12 mouse cellular contexts compared by ENCODE assay signal in genomic region chr11:95096608-95097373, GRCm38 (mm10). TPM values are rescaled to one million over a fixed set of nuclear protein-coding genes. Genes with fewer than 3 reads are reported as not detected.
DNase-seq lines count a peak whose midpoint lies in the region; ATAC-seq and TF ChIP-seq lines count a peak whose summit lies in the region.
"Had no signal": no experiment of that assay in that cellular context is flagged by ENCODE, and none has a peak within 500 bp of the region (broad histone marks: within the 10 kb centered on the region; RNA-seq: fewer than 3 reads in every experiment).

No protein-coding gene starts in this region.

- peaks cover 24% of the 10 kb centered on the region for H3K4me1 ChIP-seq in kidney, postnatal 0 days (replicated peaks; ENCODE audit: insufficient read depth, low read length)
- peaks cover 7% of the 10 kb centered on the region; the same call in 1 of the 2 replicates for H3K4me1 ChIP-seq in kidney, adult 2 months (ENCODE audit: control insufficient read depth, insufficient read depth, low read length)
- peaks cover 15% of the 10 kb centered on the region for H3K4me1 ChIP-seq in embryonic fibroblast, embryonic 13.5 days (ENCODE audit: control insufficient read depth, insufficient read depth, low read length)
- H3K4me1 ChIP-seq in lung, postnatal 0 days (ENCODE audit: insufficient read depth, low read depth, low read length), result peaks cover 17% of the 10 kb centered on the region

- no peak for TF ChIP-seq POLR2A in kidney, adult 2 months (IDR thresholded peaks at IDR 0.05; ENCODE audit: low read depth, low read length)
- no peak for TF ChIP-seq POLR2A in embryonic fibroblast, embryonic 13.5 days (IDR thresholded peaks at IDR 0.05; ENCODE audit: low read depth, low read length)

- H3K9me3 ChIP-seq in kidney, postnatal 0 days (replicated peaks; ENCODE audit: low read length), result no peaks in the 10 kb centered on the region
- no peaks in the 10 kb centered on the region for H3K9me3 ChIP-seq in lung, postnatal 0 days (ENCODE audit: low read length)
- H3K9me3 ChIP-seq: midbrain, embryonic 12.5 days had no signal

- peak; percentile 48 to 65 for DNase-seq in adrenal gland, postnatal 36 days
- no peak for DNase-seq in adrenal gland, postnatal 14 days
- DNase-seq in kidney, postnatal 0 days (ENCODE audit: low spot score), result peak; percentile 82
- DNase-seq in kidney, adult 2 months, result no peak
- DNase-seq in lung, postnatal 0 days (ENCODE audit: low spot score), result peak; percentile 69
- no peak for DNase-seq in cerebellum, postnatal 14 days
- no peak for DNase-seq in ovary, adult 18-20 months (ENCODE audit: low spot score)
- DNase-seq: cerebellum, postnatal 25 days; thymus, adult 2 months had no signal

- TF ChIP-seq EP300 in lung, postnatal 0 days (IDR thresholded peaks at IDR 0.05), result peak; percentile 46; the same call in 1 of the 2 replicates

- WGBS in kidney, postnatal 0 days, result 34% methylated on average over 4 of the region's 4 CpGs
- WGBS in kidney, adult 2 months, result 51% methylated on average over 4 of the region's 4 CpGs
- WGBS in lung, postnatal 0 days, result 30% methylated on average over 4 of the region's 4 CpGs

- no peaks in the 10 kb centered on the region for H3K27me3 ChIP-seq in kidney, postnatal 0 days (ENCODE audit: insufficient read depth, low read length)
- H3K27me3 ChIP-seq in kidney, adult 2 months (replicated peaks; ENCODE audit: control insufficient read depth, insufficient read depth, low read length), result no peaks in the 10 kb centered on the region
- H3K27me3 ChIP-seq in lung, postnatal 0 days (replicated peaks; ENCODE audit: insufficient read depth, low read length), result no peaks in the 10 kb centered on the region
- H3K27me3 ChIP-seq: midbrain, embryonic 12.5 days had no signal

- H3K27ac ChIP-seq in kidney, postnatal 0 days, result peak overlapping the region; percentile 47
- no peak overlapping the region for H3K27ac ChIP-seq in kidney, adult 2 months (ENCODE audit: insufficient read depth, low read depth, low read length)
- peak overlapping the region; percentile 60 for H3K27ac ChIP-seq in embryonic fibroblast, embryonic 13.5 days (ENCODE audit: insufficient read depth, low read length)
- peak overlapping the region; percentile 62 for H3K27ac ChIP-seq in lung, postnatal 0 days (ENCODE audit: low read length)
- H3K27ac ChIP-seq: midbrain, embryonic 12.5 days had no signal

- H3K4me2 ChIP-seq in kidney, postnatal 0 days (ENCODE audit: low read length), result no peak overlapping the region
- H3K4me2 ChIP-seq in lung, postnatal 0 days (replicated peaks; ENCODE audit: low read depth, low read length), result no peak overlapping the region
- H3K4me2 ChIP-seq: midbrain, embryonic 12.5 days had no signal

- H3K4me3 ChIP-seq in kidney, postnatal 0 days (replicated peaks; ENCODE audit: low read depth, low read length), result no peak overlapping the region
- H3K4me3 ChIP-seq in kidney, adult 2 months (ENCODE audit: insufficient read depth, low read depth, low read length), result no peak overlapping the region
- no peak overlapping the region for H3K4me3 ChIP-seq in embryonic fibroblast, embryonic 13.5 days (ENCODE audit: insufficient read depth, low read length)
- no peak overlapping the region for H3K4me3 ChIP-seq in lung, postnatal 0 days (ENCODE audit: low read depth, low read length)
- H3K4me3 ChIP-seq: midbrain, embryonic 12.5 days had no signal

- no peaks in the 10 kb centered on the region for H3K36me3 ChIP-seq in kidney, postnatal 0 days (ENCODE audit: insufficient read depth, low read length)
- no peaks in the 10 kb centered on the region for H3K36me3 ChIP-seq in kidney, adult 2 months (ENCODE audit: control insufficient read depth, insufficient read depth, low read length)
- H3K36me3 ChIP-seq in lung, postnatal 0 days (ENCODE audit: insufficient read depth, low read length), result no peaks in the 10 kb centered on the region
- H3K36me3 ChIP-seq: midbrain, embryonic 12.5 days had no signal

- no peak for TF ChIP-seq CTCF in kidney, postnatal 0 days (IDR thresholded peaks at IDR 0.05; ENCODE audit: low read depth)
- TF ChIP-seq CTCF in kidney, adult 2 months (conservative IDR thresholded peaks at IDR 0.05; ENCODE audit: insufficient read depth, insufficient read length, low read depth, low read length), result no peak
- TF ChIP-seq CTCF in embryonic fibroblast, embryonic 13.5 days (IDR thresholded peaks at IDR 0.05; ENCODE audit: borderline replicate concordance, insufficient read depth, low read length), result no peak
- no peak for TF ChIP-seq CTCF in lung, postnatal 0 days (IDR thresholded peaks at IDR 0.05)

- no peak overlapping the region for H3K9ac ChIP-seq in kidney, postnatal 0 days (ENCODE audit: low read depth, low read length)
- H3K9ac ChIP-seq in lung, postnatal 0 days (replicated peaks; ENCODE audit: low read depth), result no peak overlapping the region
- H3K9ac ChIP-seq: midbrain, embryonic 12.5 days had no signal

- ATAC-seq in kidney, postnatal 0 days (replicated peaks; ENCODE audit: low FRiP score, low read depth), result peak; percentile 50
- ATAC-seq in lung, postnatal 0 days, result peak; percentile 72

RNA-seq across cellular contexts. Expression of gene Itga3, which starts 20.2 kb away (rescaled TPM):
- total RNA-seq in adrenal gland, postnatal 36 days (2021), result 10 to 100 TPM; 38.0 to 56.7 TPM
- total RNA-seq in adrenal gland, postnatal 14 days (2021), result 33.9 and 36.1 TPM in 2 replicates
- polyA plus RNA-seq in kidney, postnatal 0 days (2015; fragmentation: Nextera tagmentation; extraction: Ambion mirVana), result 24.4 and 26.1 TPM in 2 replicates
- 48.2 and 55.4 TPM in 2 replicates for polyA plus RNA-seq in kidney, adult 2 months (2012; rRNA removed)
- polyA plus RNA-seq in embryonic fibroblast, embryonic 13.5 days (2011; ENCODE audit: insufficient read length, low read depth, missing spikeins), result 6.9 and 12.8 TPM in 2 replicates
- polyA plus RNA-seq in lung, postnatal 0 days (2015; fragmentation: Nextera tagmentation; extraction: Ambion mirVana), result 44.3 and 63.1 TPM in 2 replicates

RNA-seq across cellular contexts. Expression of gene Dlx3, which starts 23.1 kb away (rescaled TPM):
- total RNA-seq in adrenal gland, postnatal 36 days (2021), result not detected
- not detected in 2 replicates for total RNA-seq in adrenal gland, postnatal 14 days (2021)
- polyA plus RNA-seq in kidney, postnatal 0 days (2015; fragmentation: Nextera tagmentation; extraction: Ambion mirVana), result 0.45 and 0.62 TPM in 2 replicates
- polyA plus RNA-seq in kidney, adult 2 months (2012; rRNA removed), result 0.05 and 0.10 TPM in 2 replicates
- polyA plus RNA-seq in embryonic fibroblast, embryonic 13.5 days (2011; ENCODE audit: insufficient read length, low read depth, missing spikeins), result 0.19 TPM in 1 of 2 replicates, not detected in the other
- polyA plus RNA-seq in lung, postnatal 0 days (2015; fragmentation: Nextera tagmentation; extraction: Ambion mirVana), result 0.05 TPM in 1 of 2 replicates, not detected in the other
- total RNA-seq: layer of hippocampus, adult 18-20 months had no signal

RNA-seq across cellular contexts. Expression of gene Dlx4, which starts 49.3 kb away (rescaled TPM):
- total RNA-seq in adrenal gland, postnatal 36 days (2021), result not detected
- not detected in 2 replicates for total RNA-seq in adrenal gland, postnatal 14 days (2021)
- polyA plus RNA-seq in kidney, postnatal 0 days (2015; fragmentation: Nextera tagmentation; extraction: Ambion mirVana), result not detected in 2 replicates
- polyA plus RNA-seq in kidney, adult 2 months (2012; rRNA removed), result 0.07 TPM in 1 of 2 replicates, not detected in the other
- not detected in 2 replicates for polyA plus RNA-seq in embryonic fibroblast, embryonic 13.5 days (2011; ENCODE audit: insufficient read length, low read depth, missing spikeins)
- 0.55 and 0.79 TPM in 2 replicates for polyA plus RNA-seq in lung, postnatal 0 days (2015; fragmentation: Nextera tagmentation; extraction: Ambion mirVana)
- polyA plus RNA-seq: midbrain, embryonic 12.5 days had no signal

RNA-seq across cellular contexts. Expression of gene Pdk2, which starts 55.6 kb away (rescaled TPM):
- total RNA-seq in adrenal gland, postnatal 36 days (2021), result 100 to 1,000 TPM in 1 of 2 experiments, 10 to 100 TPM in 1; 70.0 to 103 TPM
- 147 and 156 TPM in 2 replicates for total RNA-seq in adrenal gland, postnatal 14 days (2021)
- polyA plus RNA-seq in kidney, postnatal 0 days (2015; fragmentation: Nextera tagmentation; extraction: Ambion mirVana), result 94.5 and 94.7 TPM in 2 replicates
- polyA plus RNA-seq in kidney, adult 2 months (2012; rRNA removed), result 430 and 469 TPM in 2 replicates
- 8.6 and 10.0 TPM in 2 replicates for polyA plus RNA-seq in embryonic fibroblast, embryonic 13.5 days (2011; ENCODE audit: insufficient read length, low read depth, missing spikeins)
- polyA plus RNA-seq in lung, postnatal 0 days (2015; fragmentation: Nextera tagmentation; extraction: Ambion mirVana), result 39.3 and 51.1 TPM in 2 replicates

Comparison
In these comparisons a context has a peak if more than half of its experiments do, and no peak if none do; other contexts are left out.
1. DNase-seq: peak in adrenal gland, postnatal 36 days (2 of 2), kidney, postnatal 0 days (single experiment) and lung, postnatal 0 days (single experiment); none in adrenal gland, postnatal 14 days (single experiment), kidney, adult 2 months (single experiment), cerebellum, postnatal 14 days (0 of 2) and ovary, adult 18-20 months (single experiment).